Mouse (Mus musculus) cerebellum, adult 9-11 months (tissue): ENCODE data around the gene Dennd2c.
"Not testable (repeated sequence)": the region's sequence is repeated elsewhere in the genome, so short reads cannot be mapped to it uniquely, and the experiment has no call there.

Experiments used
- DNase-seq: peaks from one replicate; pipeline ENCODE4 v3.0.0; 2022

Dennd2c gene

GRCm38 (mm10) chr3:103123636-103124035 lies 21.2 kb downstream of the Dennd2c start:
- no peak for DNase-seq

GRCm38 (mm10) chr3:103126138-103126537 lies 23.7 kb downstream of the Dennd2c start:
- DNase-seq = no peak

GRCm38 (mm10) chr3:103127177-103127576 lies 24.8 kb downstream of the Dennd2c start:
- DNase-seq = no peak

- no peak for DNase-seq
Measured at GRCm38 (mm10) chr3:103127721-103128120, 25.3 kb downstream of the Dennd2c start.

GRCm38 (mm10) chr3:103128251-103128650 lies 25.8 kb downstream of the Dennd2c start:
- DNase-seq = no peak

GRCm38 (mm10) chr3:103129367-103130159 lies 27.2 kb downstream of the Dennd2c start:
- DNase-seq = no peak

GRCm38 (mm10) chr3:103130236-103130751 lies 27.9 kb downstream of the Dennd2c start:
- DNase-seq = no peak

GRCm38 (mm10) chr3:103133098-103133497 lies 30.7 kb downstream of the Dennd2c start:
- DNase-seq = no peak

- DNase-seq = no peak
Measured at GRCm38 (mm10) chr3:103136414-103137077, 34.1 kb downstream of the Dennd2c start.

GRCm38 (mm10) chr3:103139047-103139446 lies 36.6 kb downstream of the Dennd2c start:
- DNase-seq = no peak

GRCm38 (mm10) chr3:103140095-103140838 lies 37.9 kb downstream of the Dennd2c start:
- DNase-seq = not testable (repeated sequence)

- DNase-seq = no peak
Measured at GRCm38 (mm10) chr3:103141287-103141686, 38.9 kb downstream of the Dennd2c start.

- DNase-seq = no peak
Measured at GRCm38 (mm10) chr3:103142366-103142765, 40.0 kb downstream of the Dennd2c start.

- no peak for DNase-seq
Measured at GRCm38 (mm10) chr3:103145336-103145735, 42.9 kb downstream of the Dennd2c start.

GRCm38 (mm10) chr3:103145791-103146190 lies 43.4 kb downstream of the Dennd2c start:
- DNase-seq = no peak

GRCm38 (mm10) chr3:103146330-103147166 lies 44.1 kb downstream of the Dennd2c start:
- DNase-seq = no peak

- DNase-seq = no peak
Measured at GRCm38 (mm10) chr3:103147775-103148174, 45.4 kb downstream of the Dennd2c start.

- DNase-seq = no peak
Measured at GRCm38 (mm10) chr3:103148941-103149340, 46.5 kb downstream of the Dennd2c start.

- DNase-seq = no peak
Measured at GRCm38 (mm10) chr3:103153761-103154160, 51.4 kb downstream of the Dennd2c start.

GRCm38 (mm10) chr3:103159232-103159900 lies 57.0 kb downstream of the Dennd2c start:
- no peak for DNase-seq

- DNase-seq = peak; percentile 44
Measured at GRCm38 (mm10) chr3:103169771-103170170, 67.4 kb downstream of the Dennd2c start.
